Mouse (Mus musculus) forebrain, postnatal 0 days (tissue): ENCODE data around the gene Fam227a. TPM values are rescaled to one million over a fixed set of nuclear protein-coding genes. Genes with fewer than 3 reads are reported as not detected.

Source experiments
- ATAC-seq: fragments of 200-750 bp; cut with Nextera tagmentation; 2 replicates; pipeline ENCODE4 v1.8.0; 2017; ENCODE audit warnings: mild to moderate bottlenecking, moderate library complexity
- DNase-seq: peaks from one replicate; pipeline ENCODE4 v3.0.0-alpha.2; 2015
- H3K27ac ChIP-seq: fragments of 300-500 bp; sonication (generic); 2 replicates; pipeline ENCODE4 v1.5.1; 2014; ENCODE audit warnings: low read depth, mild to moderate bottlenecking, antibody characterized with exemption, low read length, moderate library complexity, mixed read lengths
- H3K27me3 ChIP-seq: fragments of 300-500 bp; sonication (generic); 2 replicates; pipeline ENCODE4 v1.6.1; 2014; ENCODE audit warnings: mild to moderate bottlenecking, low read length, mixed read lengths; ENCODE audit not compliant: insufficient read depth
- H3K36me3 ChIP-seq: fragments of 300-500 bp; sonication (generic); 2 replicates; pipeline ENCODE4 v1.6.1; 2014; ENCODE audit warnings: mild to moderate bottlenecking, moderate library complexity; ENCODE audit not compliant: insufficient read depth
- H3K4me1 ChIP-seq: fragments of 300-500 bp; sonication (generic); 2 replicates; pipeline ENCODE4 v1.6.1; 2014; ENCODE audit warnings: antibody characterized with exemption; ENCODE audit not compliant: insufficient read depth
- H3K4me2 ChIP-seq: fragments of 300-500 bp; sonication (generic); 2 replicates; pipeline ENCODE4 v1.6.1; 2014; ENCODE audit warnings: low read depth, mild to moderate bottlenecking, moderate library complexity
- H3K4me3 ChIP-seq: fragments of 300-500 bp; sonication (generic); 2 replicates; pipeline ENCODE4 v1.5.1; 2014; ENCODE audit warnings: low read depth, low read length, mixed read lengths
- H3K9ac ChIP-seq: fragments of 300-500 bp; sonication (generic); 2 replicates; pipeline ENCODE4 v1.6.1; 2014; ENCODE audit warnings: mild to moderate bottlenecking
- H3K9me3 ChIP-seq: fragments of 300-500 bp; sonication (generic); 2 replicates; pipeline ENCODE4 v1.6.1; 2016; ENCODE audit warnings: low read length
- CTCF ChIP-seq: sonication (generic); IDR thresholded peaks from 2 replicates; pipeline ENCODE4 v1.5.1; 2016; ENCODE audit warnings: antibody characterized with exemption, control low read depth, low read depth
- WGBS: fragments of 180-500 bp; shearing (Covaris S2); extraction: QIAGEN DNeasy Blood & Tissue Kit; methylation state at CpG from one replicate; pipeline ENCODE4 v1.1.7; 2014; 5-methylcytosine and 5-hydroxymethylcytosine counted together
- polyA plus RNA-seq: library from polyadenylated mRNA; unstranded; fragments of >200 nt; fragmentation: Nextera tagmentation; extraction: Ambion mirVana; gene quantifications from 2 replicates; pipeline ENCODE4 v1.2.1, GENCODE M21; 2015
- total RNA-seq: library from RNA; depleted of rRNA; stranded (reverse); fragments of >200 nt; gene quantifications from 2 replicates; pipeline ENCODE4 v1.2.3, GENCODE M21; 2014

The Fam227a gene
- total and polyA plus RNA-seq, 2 experiments from 2014 or later: 1.9 to 25.7 TPM

DNA sequence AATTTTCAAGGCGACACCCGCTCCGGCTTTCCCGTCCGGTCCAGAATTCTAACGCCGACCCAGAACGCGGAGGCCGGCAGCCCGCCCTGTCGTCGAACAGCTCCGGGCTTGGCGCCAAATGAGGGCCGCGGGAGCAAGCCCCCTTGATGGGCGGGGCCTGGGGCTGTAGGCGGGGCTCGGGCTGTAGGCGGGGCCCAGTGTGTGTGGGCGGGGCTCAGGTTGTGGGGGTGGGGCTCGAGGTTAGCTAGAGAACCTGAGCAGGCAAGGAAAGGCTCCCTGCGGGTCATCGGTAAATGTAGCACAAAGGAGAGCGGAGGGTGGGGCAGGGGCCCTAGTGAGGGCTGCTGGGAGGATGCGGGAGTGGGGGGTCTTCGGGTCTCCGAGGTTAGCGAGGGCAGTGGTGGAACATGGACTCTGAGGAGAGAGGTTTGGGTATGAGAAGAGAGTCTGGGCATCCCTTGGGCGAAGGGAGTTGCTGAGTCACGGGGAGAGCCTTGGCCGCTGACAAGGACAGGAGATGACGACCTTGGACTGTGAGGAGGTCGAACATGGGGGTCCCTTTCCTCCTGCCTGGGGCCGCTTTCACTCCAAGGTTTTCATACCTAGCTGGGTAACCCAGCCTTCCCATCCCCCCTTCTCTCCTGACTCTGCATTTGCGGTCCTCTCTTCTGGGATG lies 53.6 kb downstream of the Fam227a start, which contains the start of gene Dmc1:
TSS of gene Dmc1 (minus strand) at position 120 of the 676 bp plus-strand sequence.
- WGBS: 13% methylated on average over 37 of the region's 37 CpGs
- H3K4me2 ChIP-seq: peak within 1 kb of the TSS; percentile 28
- H3K9me3 ChIP-seq: no peaks in the 10 kb centered on the region
- no peaks in the 10 kb centered on the region for H3K36me3 ChIP-seq
- no peaks in the 10 kb centered on the region for H3K4me1 ChIP-seq
- no peak for ATAC-seq
- peak; percentile 36 for DNase-seq
- H3K27me3 ChIP-seq: 0 out of 2 replicates have a peak, but pooled peaks cover 4% of the 10 kb centered on the region
- H3K4me3 ChIP-seq: peak within 1 kb of the TSS; percentile 19
- TF ChIP-seq CTCF: no peak
- no peak within 1 kb of the TSS for H3K27ac ChIP-seq
- H3K9ac ChIP-seq: no peak within 1 kb of the TSS; the same call in 1 of the 2 replicates

DNA sequence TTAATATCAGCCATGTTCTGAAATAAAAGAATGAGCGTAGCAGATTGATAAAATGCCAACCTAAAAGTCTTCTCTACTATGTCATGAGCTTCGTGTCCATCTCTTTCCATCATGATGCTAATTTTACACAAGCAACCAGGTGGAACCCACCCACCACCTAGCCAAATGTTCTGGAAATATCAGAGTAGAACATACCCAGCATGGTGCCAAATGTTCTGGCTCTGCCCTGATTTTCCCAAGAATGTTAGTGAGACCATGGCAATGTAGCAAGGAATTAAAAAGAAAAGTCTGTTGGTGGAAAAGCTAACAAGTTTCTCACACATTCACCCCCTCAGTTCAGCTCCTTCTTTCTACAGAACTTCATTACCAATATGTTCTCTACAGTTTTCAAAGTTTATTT lies 58.6 kb downstream of the Fam227a start:
- Histone ChIP-seq H3K27ac (no peak overlapping the region), H3K4me3 (no peak overlapping the region), H3K9ac (no peak overlapping the region), H3K4me2 (no peak overlapping the region), H3K4me1 (no peaks in the 10 kb centered on the region), H3K27me3 (0 out of 2 replicates have a peak, but pooled peaks cover 4% of the 10 kb centered on the region), H3K36me3 (no peaks in the 10 kb centered on the region), H3K9me3 (no peaks in the 10 kb centered on the region)
- ATAC-seq (no peak), DNase-seq (no peak)
- no peak for TF ChIP-seq CTCF
- 82% methylated on average over 2 of the region's 2 CpGs for WGBS

DNA sequence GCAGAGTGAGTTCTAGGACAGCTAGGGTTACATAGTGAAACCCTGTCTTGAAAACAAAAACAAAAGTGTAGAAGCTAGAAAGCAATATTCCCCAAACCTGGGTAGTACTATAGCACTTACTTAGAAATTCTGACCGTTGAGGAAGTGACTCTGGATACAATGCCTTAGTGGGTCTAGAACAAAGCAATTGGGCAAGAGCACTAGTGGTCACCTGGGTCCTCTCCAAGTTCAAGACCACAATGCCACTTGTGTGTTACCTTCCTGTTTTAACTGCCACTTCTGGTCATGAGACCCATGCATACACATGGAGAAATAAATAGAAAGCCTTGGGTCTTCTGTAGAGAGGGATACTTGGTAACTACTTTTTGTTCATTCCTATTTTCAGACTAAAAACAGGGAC lies 60.0 kb downstream of the Fam227a start:
- Histone ChIP-seq H3K4me1 (no peaks in the 10 kb centered on the region), H3K36me3 (no peaks in the 10 kb centered on the region), H3K9ac (no peak overlapping the region), H3K4me2 (no peak overlapping the region), H3K27ac (no peak overlapping the region), H3K4me3 (no peak overlapping the region), H3K27me3 (no peaks in the 10 kb centered on the region), H3K9me3 (no peaks in the 10 kb centered on the region)
- ATAC-seq (no peak), DNase-seq (no peak)
- no peak for TF ChIP-seq CTCF
- 88% methylated on average over 1 of the region's 1 CpGs for WGBS

DNA sequence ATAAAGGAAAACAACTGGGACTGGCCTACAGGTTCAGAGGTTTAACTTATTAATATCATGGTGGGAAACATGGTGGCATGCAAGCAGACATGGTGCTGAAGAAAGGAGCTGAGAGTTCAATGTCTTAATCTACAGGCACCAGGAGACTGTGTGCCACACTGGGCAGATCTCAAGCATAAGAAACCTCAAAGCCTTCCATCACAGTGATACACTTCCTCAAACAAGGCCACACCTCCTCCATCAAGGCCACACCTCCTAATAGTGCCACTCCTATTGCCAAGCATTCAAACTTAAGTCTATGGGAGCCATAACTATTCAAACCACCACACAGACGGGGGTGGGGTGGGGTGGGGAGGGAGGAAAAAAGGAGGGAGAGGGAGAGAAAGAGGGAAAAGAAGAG lies 77.2 kb downstream of the Fam227a start:
- no peak for DNase-seq
- Histone ChIP-seq H3K4me1 (no peaks in the 10 kb centered on the region), H3K9ac (no peak overlapping the region), H3K9me3 (no peaks in the 10 kb centered on the region), H3K4me3 (no peak overlapping the region), H3K27me3 (no peaks in the 10 kb centered on the region), H3K4me2 (no peak overlapping the region), H3K27ac (no peak overlapping the region), H3K36me3 (no peaks in the 10 kb centered on the region)
- WGBS: 40% methylated on average over 1 of the region's 1 CpGs
- TF ChIP-seq CTCF: no peak
- no peak for ATAC-seq

DNA sequence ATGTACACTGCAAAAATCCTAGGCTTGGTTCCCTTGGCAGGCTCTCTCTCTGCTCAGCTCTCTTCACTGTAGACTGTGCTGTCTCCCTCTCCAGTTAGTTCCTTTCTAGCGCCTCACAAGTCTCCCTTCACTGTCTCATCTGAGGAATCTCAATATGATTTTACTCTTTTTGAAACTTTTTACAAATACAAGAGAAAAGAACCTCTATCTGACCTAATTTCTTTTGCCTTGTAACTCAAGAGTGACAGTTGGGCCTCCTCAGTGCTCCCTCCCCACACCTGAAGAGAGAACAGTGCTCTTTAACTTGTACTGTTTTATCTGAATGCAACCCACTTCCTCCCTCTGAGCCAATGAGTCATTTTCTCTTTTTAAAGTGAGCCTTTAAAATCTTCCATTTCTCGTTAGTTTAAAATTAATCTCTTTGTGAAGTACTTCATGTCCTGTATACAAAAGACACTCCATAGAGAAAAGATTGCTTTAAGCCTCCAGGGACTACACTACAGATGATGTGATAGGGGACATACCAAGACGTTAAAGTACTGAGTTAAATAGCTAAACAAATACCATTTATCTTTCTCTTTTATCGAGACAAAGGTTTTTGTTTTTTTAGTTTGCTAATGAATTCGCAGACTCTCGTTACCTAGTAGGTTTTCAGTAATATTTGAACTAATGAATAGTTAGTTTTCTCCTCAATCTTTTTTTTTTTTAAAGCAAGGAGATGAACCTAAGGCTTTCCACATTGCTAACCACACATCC lies 80.9 kb downstream of the Fam227a start:
- Histone ChIP-seq H3K27me3 (no peaks in the 10 kb centered on the region), H3K4me3 (no peak overlapping the region), H3K4me2 (no peak overlapping the region), H3K9me3 (no peaks in the 10 kb centered on the region), H3K9ac (no peak overlapping the region), H3K27ac (peak overlapping the region; percentile 10; the same call in 1 of the 2 replicates), H3K4me1 (no peaks in the 10 kb centered on the region), H3K36me3 (no peaks in the 10 kb centered on the region)
- no peak for ATAC-seq
- TF ChIP-seq CTCF: no peak
- peak; percentile 6 for DNase-seq
- WGBS: 42% methylated on average over 6 of the region's 6 CpGs

DNA sequence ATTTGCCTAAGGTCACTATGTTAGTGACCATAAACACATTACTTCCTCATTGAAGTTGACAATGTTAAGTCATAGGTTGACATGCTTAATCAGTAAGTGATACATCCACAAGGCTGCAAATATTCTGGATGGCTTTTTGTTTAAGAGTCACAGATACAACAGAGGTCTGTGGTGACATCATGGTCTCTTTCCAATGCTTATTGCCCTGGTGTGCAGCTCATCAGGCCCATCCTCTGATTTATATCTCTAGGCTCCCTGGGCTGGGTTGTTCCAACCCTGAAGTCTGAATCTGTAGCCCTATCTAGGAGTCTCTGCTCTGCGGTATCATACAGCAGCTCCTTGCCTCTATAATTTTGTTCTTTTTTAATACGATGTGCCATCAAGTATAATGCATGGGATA lies 81.8 kb downstream of the Fam227a start:
- no peaks in the 10 kb centered on the region for H3K36me3 ChIP-seq
- no peak overlapping the region for H3K9ac ChIP-seq
- no peak for TF ChIP-seq CTCF
- H3K27ac ChIP-seq: no peak overlapping the region
- no peaks in the 10 kb centered on the region for H3K9me3 ChIP-seq
- H3K4me2 ChIP-seq: no peak overlapping the region
- WGBS: 87% methylated on average over 2 of the region's 2 CpGs
- ATAC-seq: peak; percentile 40; the same call in 1 of the 2 replicates
- DNase-seq: no peak
- H3K4me3 ChIP-seq: no peak overlapping the region
- no peaks in the 10 kb centered on the region for H3K4me1 ChIP-seq
- no peaks in the 10 kb centered on the region for H3K27me3 ChIP-seq
